Mouse (Mus musculus) kidney, postnatal 0 days (tissue): ENCODE measurements around the gene Vil1. TPM values are rescaled to one million over a fixed set of nuclear protein-coding genes. Genes with fewer than 3 reads are reported as not detected.
"Not testable (repeated sequence)": the region's sequence is repeated elsewhere in the genome, so short reads cannot be mapped to it uniquely, and the experiment has no call there.

Experiments
- ATAC-seq: fragments of 200-750 bp; cut with Nextera tagmentation; replicated peaks from 2 replicates; pipeline ENCODE4 v1.8.0; 2017; ENCODE audit warnings: low read depth, moderate number of reproducible peaks, moderate TSS enrichment, moderate library complexity; ENCODE audit not compliant: low FRiP score
- DNase-seq: peaks from one replicate; pipeline ENCODE4 v3.0.0-alpha.2; 2016; ENCODE audit warnings: low spot score
- H3K27ac ChIP-seq: fragments of 300-500 bp; sonication (generic); 2 replicates; pipeline ENCODE4 v1.5.1; 2014; ENCODE audit warnings: mild to moderate bottlenecking
- H3K27me3 ChIP-seq: fragments of 300-500 bp; sonication (generic); 2 replicates; pipeline ENCODE4 v1.6.1; 2014; ENCODE audit warnings: low read length, mixed read lengths; ENCODE audit not compliant: insufficient read depth
- H3K36me3 ChIP-seq: fragments of 300-500 bp; sonication (generic); 2 replicates; pipeline ENCODE4 v1.6.1; 2014; ENCODE audit warnings: low read length, mixed read lengths; ENCODE audit not compliant: insufficient read depth
- H3K4me1 ChIP-seq: fragments of 300-500 bp; sonication (generic); replicated peaks from 2 replicates; pipeline ENCODE4 v1.6.1; 2014; ENCODE audit warnings: antibody characterized with exemption, low read length, mixed read lengths; ENCODE audit not compliant: insufficient read depth
- H3K4me2 ChIP-seq: fragments of 300-500 bp; sonication (generic); 2 replicates; pipeline ENCODE4 v1.6.1; 2014; ENCODE audit warnings: mild to moderate bottlenecking, low read length, moderate library complexity, mixed read lengths
- H3K4me3 ChIP-seq: fragments of 300-500 bp; sonication (generic); replicated peaks from 2 replicates; pipeline ENCODE4 v1.5.1; 2014; ENCODE audit warnings: low read depth, low read length
- H3K9ac ChIP-seq: fragments of 300-500 bp; sonication (generic); 2 replicates; pipeline ENCODE4 v1.6.1; 2014; ENCODE audit warnings: low read depth, low read length
- H3K9me3 ChIP-seq: fragments of 300-500 bp; sonication (generic); replicated peaks from 2 replicates; pipeline ENCODE4 v1.6.1; 2016; ENCODE audit warnings: low read length, inconsistent platforms, mixed read lengths
- CTCF ChIP-seq: IDR thresholded peaks from 2 replicates; pipeline ENCODE4 v1.5.1; 2016; ENCODE audit warnings: antibody characterized with exemption, low read depth, mild to moderate bottlenecking, moderate library complexity
- WGBS: fragments of 180-500 bp; shearing (Covaris S2); extraction: QIAGEN DNeasy Blood & Tissue Kit; methylation state at CpG from one replicate; pipeline ENCODE4 v1.1.7; 2014; 5-methylcytosine and 5-hydroxymethylcytosine counted together
- polyA plus RNA-seq: library from polyadenylated mRNA; unstranded; fragments of >200 nt; fragmentation: Nextera tagmentation; extraction: Ambion mirVana; gene quantifications from 2 replicates; pipeline ENCODE4 v1.2.1, GENCODE M21; 2015

Gene Vil1
- polyA plus RNA-seq, 1 experiment from 2014 or later, result 17.0 TPM

GRCm38 (mm10) chr1:74394858-74395257 lies 14.3 kb upstream of the Vil1 start:
- Histone ChIP-seq H3K9me3 (no peaks in the 10 kb centered on the region), H3K4me2 (no peak overlapping the region), H3K27ac (no peak overlapping the region), H3K4me3 (no peak overlapping the region), H3K36me3 (peaks cover 15% of the 10 kb centered on the region), H3K27me3 (no peaks in the 10 kb centered on the region), H3K4me1 (peaks cover 23% of the 10 kb centered on the region), H3K9ac (no peak overlapping the region)
- 90% methylated on average over 15 of the region's 15 CpGs for WGBS
- ATAC-seq (no peak), DNase-seq (no peak)
- TF ChIP-seq CTCF, result no peak

- no peaks in the 10 kb centered on the region for H3K27me3 ChIP-seq
- no peak overlapping the region for H3K4me2 ChIP-seq
- no peak overlapping the region for H3K4me3 ChIP-seq
- ATAC-seq, result no peak
- H3K4me1 ChIP-seq, result peaks cover 19% of the 10 kb centered on the region
- no peaks in the 10 kb centered on the region for H3K9me3 ChIP-seq
- no peak for TF ChIP-seq CTCF
- WGBS, result 82% methylated on average over 13 of the region's 13 CpGs
- no peak for DNase-seq
- peaks cover 15% of the 10 kb centered on the region for H3K36me3 ChIP-seq
- no peak overlapping the region for H3K9ac ChIP-seq
- H3K27ac ChIP-seq, result no peak overlapping the region
Measured at GRCm38 (mm10) chr1:74395290-74395689, 13.9 kb upstream of the Vil1 start.

- H3K9me3 ChIP-seq, ATAC-seq, DNase-seq, H3K9ac ChIP-seq, H3K27me3 ChIP-seq: not testable (repeated sequence)
- H3K4me2 ChIP-seq, result peak overlapping the region; percentile 54
- WGBS, result 6% methylated on average over 11 of the region's 12 CpGs
- peaks cover 11% of the 10 kb centered on the region; the same call in 1 of the 2 replicates for H3K4me1 ChIP-seq
- H3K4me3 ChIP-seq, result 0 out of 2 replicates have a peak overlapping the region, but pooled peaks have one; percentile 29
- peak overlapping the region; percentile 89 for H3K27ac ChIP-seq
- H3K36me3 ChIP-seq, result peaks cover 15% of the 10 kb centered on the region
Measured at GRCm38 (mm10) chr1:74396456-74397222, 12.5 kb upstream of the Vil1 start.

GRCm38 (mm10) chr1:74397268-74397918 lies 11.8 kb upstream of the Vil1 start:
- peak overlapping the region; percentile 89 for H3K27ac ChIP-seq
- peak; percentile 99 for DNase-seq
- H3K4me2 ChIP-seq, result peak overlapping the region; percentile 54
- H3K9ac ChIP-seq, result peak overlapping the region; percentile 13; the same call in 1 of the 2 replicates
- TF ChIP-seq CTCF, result peak; percentile 87
- ATAC-seq, result peak; percentile 91
- H3K4me1 ChIP-seq, result peaks cover 11% of the 10 kb centered on the region; the same call in 1 of the 2 replicates
- no peaks in the 10 kb centered on the region for H3K9me3 ChIP-seq
- peak overlapping the region; percentile 29 for H3K4me3 ChIP-seq
- H3K36me3 ChIP-seq, result peaks cover 15% of the 10 kb centered on the region
- WGBS, result under 1% methylated on average over 39 of the region's 41 CpGs
- H3K27me3 ChIP-seq, result no peaks in the 10 kb centered on the region

GRCm38 (mm10) chr1:74397919-74398451 lies 11.2 kb upstream of the Vil1 start:
- peak; percentile 79 for TF ChIP-seq CTCF
- Histone ChIP-seq H3K4me2 (peak overlapping the region; percentile 54), H3K9ac (peak overlapping the region; percentile 13; the same call in 1 of the 2 replicates), H3K27ac (peak overlapping the region; percentile 89), H3K4me1 (0 out of 2 replicates have a peak, but pooled peaks cover 5% of the 10 kb centered on the region), H3K9me3 (no peaks in the 10 kb centered on the region), H3K27me3 (no peaks in the 10 kb centered on the region), H3K36me3 (peaks cover 15% of the 10 kb centered on the region), H3K4me3 (peak overlapping the region; percentile 29)
- ATAC-seq (peak; percentile 49), DNase-seq (peak; percentile 79)
- 3% methylated on average over 11 of the region's 11 CpGs for WGBS

- WGBS, result 75% methylated on average over 3 of the region's 3 CpGs
- no peaks in the 10 kb centered on the region for H3K36me3 ChIP-seq
- no peak for ATAC-seq
- H3K27me3 ChIP-seq, result no peaks in the 10 kb centered on the region
- no peak overlapping the region for H3K4me2 ChIP-seq
- no peak overlapping the region for H3K4me3 ChIP-seq
- no peaks in the 10 kb centered on the region for H3K4me1 ChIP-seq
- no peaks in the 10 kb centered on the region for H3K9me3 ChIP-seq
- no peak for TF ChIP-seq CTCF
- H3K27ac ChIP-seq, result no peak overlapping the region
- DNase-seq, result no peak
- no peak overlapping the region for H3K9ac ChIP-seq
Measured at GRCm38 (mm10) chr1:74400531-74400930, 8.6 kb upstream of the Vil1 start.
